Mouse (Mus musculus) heart, postnatal 25 days (tissue): ENCODE results near the gene Coq2. TPM values are rescaled to one million over a fixed set of nuclear protein-coding genes. Genes with fewer than 3 reads are reported as not detected.

ENCODE experiments used
- DNase-seq: peaks from one replicate; pipeline ENCODE4 v3.0.0; 2022; ENCODE audit warnings: low spot score
- intact Hi-C: fragments of 180-260 bp; cut with DNase I; formaldehyde crosslinking; loops from one replicate; pipeline ENCODE4 v1.15.1; 2025
- total RNA-seq, 2 experiments: library from RNA; stranded (reverse); gene quantifications; 2 replicates each; pipeline ENCODE4 v1.2.3; 2021

Coq2 gene
- total RNA-seq, 2 experiments from 2014 or later = 87.9 to 88.9 TPM

- intact Hi-C loops = no loop called here
- DNase-seq = no peak
Observed at GRCm38 (mm10) chr5:100624743-100625360, 50.1 kb downstream of the Coq2 start.

- intact Hi-C loops = no loop called here
- no peak for DNase-seq
Observed at GRCm38 (mm10) chr5:100622509-100623163, 52.3 kb downstream of the Coq2 start.

DNA sequence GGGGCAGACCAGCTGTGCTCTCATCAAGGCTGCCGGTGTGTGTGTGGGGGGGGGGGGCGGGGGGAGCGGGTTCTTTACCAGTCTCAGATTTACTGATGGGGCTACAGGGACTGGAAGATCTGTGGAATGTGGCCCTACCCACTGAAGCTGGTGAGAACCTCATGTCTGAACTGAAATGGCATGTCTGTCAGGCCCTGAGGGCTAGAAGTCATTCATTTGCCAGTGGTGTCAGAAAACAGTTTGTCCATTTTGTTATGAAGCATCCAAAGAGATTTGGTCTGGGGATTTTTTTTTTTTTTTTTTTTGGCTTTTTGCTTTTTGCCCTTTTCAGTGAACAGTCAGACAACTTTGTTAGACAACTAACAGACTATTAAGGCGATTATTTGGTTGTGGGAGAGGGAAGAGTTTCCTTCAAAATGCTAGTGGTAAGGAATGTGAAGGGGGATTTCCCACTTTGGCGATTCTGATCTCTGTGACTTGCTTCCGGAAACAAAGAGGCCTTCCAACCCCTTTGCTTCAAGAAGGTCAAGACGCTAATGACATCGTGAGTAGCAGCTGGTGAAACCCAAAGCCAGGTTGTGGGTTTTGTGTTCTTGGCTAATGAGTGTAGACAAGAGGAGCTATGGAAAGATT, 52.9 kb downstream of the Coq2 start:
- intact Hi-C loops = no loop called here
- DNase-seq = no peak

- DNase-seq = no peak
- intact Hi-C loops = no loop called here
Observed at GRCm38 (mm10) chr5:100620952-100621351, 54.0 kb downstream of the Coq2 start.

GRCm38 (mm10) chr5:100619586-100620275, 55.2 kb downstream of the Coq2 start:
- no peak for DNase-seq
- intact Hi-C loops = no loop called here

- DNase-seq = no peak
- intact Hi-C loops = no loop called here
Observed at GRCm38 (mm10) chr5:100613896-100614768, 60.8 kb downstream of the Coq2 start.

- intact Hi-C loops = no loop called here
- DNase-seq = no peak
Observed at GRCm38 (mm10) chr5:100607868-100608267, 67.1 kb downstream of the Coq2 start.

DNA sequence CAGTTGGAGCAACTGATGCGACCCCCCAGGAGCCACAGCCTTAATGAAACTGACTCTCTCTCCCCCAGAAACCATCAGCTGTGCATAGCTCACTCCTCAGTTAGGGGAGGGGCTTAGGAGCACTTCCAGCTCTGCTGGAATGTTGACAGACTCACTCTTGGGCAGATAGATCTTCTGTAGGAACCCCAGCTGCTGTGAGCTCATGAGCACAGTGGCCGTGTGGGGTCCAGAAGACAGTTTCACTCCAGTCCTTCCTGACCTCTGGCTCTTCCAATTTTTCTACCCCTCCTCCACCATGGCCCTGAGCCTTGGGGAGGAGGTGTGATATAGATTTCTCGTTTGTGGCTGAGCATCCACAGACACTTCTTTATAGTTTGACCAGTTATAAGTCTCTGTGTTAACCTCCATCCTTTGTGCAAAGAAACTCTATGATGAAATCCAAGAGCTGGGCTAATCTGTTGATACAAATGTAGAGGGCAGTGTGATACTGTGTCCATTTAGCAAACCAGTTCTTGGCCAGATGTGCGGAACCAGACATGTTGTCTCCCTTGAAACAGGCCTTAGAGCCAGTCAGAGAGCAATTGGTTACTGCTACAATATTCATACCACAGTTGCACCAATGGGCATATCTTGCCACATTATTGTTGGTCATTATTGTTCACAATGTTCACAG, 67.7 kb downstream of the Coq2 start:
- intact Hi-C loops = no loop called here
- DNase-seq = no peak

DNA sequence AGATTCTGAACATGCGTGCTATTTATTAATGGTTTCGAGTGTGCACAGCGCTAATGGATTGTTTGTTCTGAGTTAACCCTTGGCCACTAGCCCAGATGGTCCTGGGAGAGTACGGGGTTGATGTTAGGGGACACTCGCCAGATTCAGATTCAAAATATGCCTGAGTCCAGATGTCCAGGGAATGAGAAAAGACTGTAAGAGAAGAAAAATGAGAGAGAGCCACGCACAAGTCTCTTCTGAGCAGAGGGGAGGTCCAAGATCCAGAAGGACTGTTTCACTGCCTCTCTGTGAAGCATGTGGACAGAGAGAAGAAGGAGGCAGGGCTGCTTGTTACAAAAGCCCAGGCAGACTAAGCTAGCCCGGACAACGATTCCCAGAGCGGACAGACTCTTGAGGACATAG, 69.1 kb downstream of the Coq2 start:
- DNase-seq = peak; percentile 52
- intact Hi-C loops = no loop called here

Other genes with a start within 250 kb of the Coq2 start
- gene Lin54, start 174.5 kb downstream of the Coq2 start, total RNA-seq = 1 to 10 TPM; 8.2 to 9.4 TPM
- 10 to 100 TPM; 79.7 to 85.4 TPM for gene Cops4, start 156.8 kb downstream of the Coq2 start, total RNA-seq
- 1 to 10 TPM in 1 of 2 experiments, under 1 TPM in 1; 0.36 to 1.4 TPM for gene Plac8, start 102.9 kb downstream of the Coq2 start, total RNA-seq
- 1 to 10 TPM in 1 of 2 experiments, under 1 TPM in 1; 0.89 to 1.0 TPM for gene Hpse, start 44.6 kb upstream of the Coq2 start, total RNA-seq
- gene Helq, start 123.5 kb upstream of the Coq2 start, total RNA-seq = 1 to 10 TPM; 2.4 to 5.5 TPM
- gene Mrps18c, start 123.5 kb upstream of the Coq2 start, total RNA-seq = 10 to 100 TPM; 73.2 to 85.1 TPM
- gene Abraxas1, start 145.8 kb upstream of the Coq2 start, total RNA-seq = 10 to 100 TPM in 1 of 2 experiments, 1 to 10 TPM in 1; 9.9 to 10.1 TPM
- 10 to 100 TPM; 24.4 to 25.2 TPM for gene Gpat3, start 170.6 kb upstream of the Coq2 start, total RNA-seq